Mouse (Mus musculus): ENCODE results near the gene Gpr15.

Gpr15 gene

GRCm38 (mm10) chr16:58669917-58670630 is 48.8 kb downstream of the Gpr15 start, which contains the start of gene Cpox:
Cpox (plus strand) TSS chr16:58670292.
- peak; percentile 82 for DNase-seq

- no peak for DNase-seq
Observed at GRCm38 (mm10) chr16:58669264-58669663, 49.6 kb downstream of the Gpr15 start.

- DNase-seq, result no peak
Observed at GRCm38 (mm10) chr16:58668586-58668985, 50.3 kb downstream of the Gpr15 start.

Measured in kidney, adult 9 months (tissue).